Mouse (Mus musculus): ENCODE results near the gene 9230112D13Rik. TPM values are rescaled to one million over a fixed set of nuclear protein-coding genes. Genes with fewer than 3 reads are reported as not detected.
A peak's percentile ranks its signal among the peaks of the same experiment; 100 is the strongest.

9230112D13Rik gene
- polyA plus RNA-seq, 2 experiments: not detected

DNA sequence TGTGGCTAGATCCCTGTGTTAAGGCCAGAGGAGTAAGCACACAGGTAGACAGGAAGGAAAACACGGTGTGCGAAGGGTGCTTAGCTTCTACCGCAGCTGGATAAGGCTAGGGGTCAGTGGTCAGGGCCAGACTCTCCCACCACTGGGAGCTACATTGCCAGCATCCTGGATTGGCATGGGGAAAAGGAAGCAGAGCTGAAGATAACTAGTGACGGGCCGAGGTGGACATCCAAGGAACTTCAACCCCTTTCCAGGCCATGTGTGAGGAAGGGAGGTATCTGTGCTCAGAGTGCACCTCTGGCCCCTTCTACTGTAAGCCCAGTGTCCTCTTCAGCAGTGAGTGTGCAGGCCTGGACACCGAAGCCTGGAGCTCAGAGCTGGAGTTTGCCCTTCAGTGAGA, 30.9 kb upstream of the 9230112D13Rik start:
- DNase-seq (ENCODE audit: low read depth in 3 of 3, low spot score in 3 of 3) (no peak), ATAC-seq (ENCODE audit: insufficient read depth) (no peak)
- Histone ChIP-seq H3K27me3 (ENCODE audit: control insufficient read depth, insufficient read depth, low read length) (peaks cover 15% of the 10 kb centered on the region), H3K36me3 (replicated peaks; ENCODE audit: control insufficient read depth, insufficient read depth, low read depth) (no peaks in the 10 kb centered on the region), H3K27ac (no peak overlapping the region), H3K9ac (replicated peaks) (no peak overlapping the region), H3K4me2 (ENCODE audit: low read depth) (no peak overlapping the region), H3K4me3 (ENCODE audit: insufficient read depth in 1 of 2, low read depth in 2 of 2, low read length in 2 of 2) (no peak overlapping the region), H3K4me1 (replicated peaks; ENCODE audit: control insufficient read depth in 2 of 2, insufficient read depth in 2 of 2, low read length in 1 of 2) (no peaks in the 10 kb centered on the region), H3K9me3 (ENCODE audit: control insufficient read depth, low read length) (no peaks in the 10 kb centered on the region)
- no peak for TF ChIP-seq CTCF (IDR thresholded peaks at IDR 0.05; ENCODE audit: low read depth)
- TF ChIP-seq EP300 (IDR thresholded peaks at IDR 0.05; ENCODE audit: low read depth): no peak
- 59% methylated on average over 6 of the region's 6 CpGs for WGBS (ENCODE audit: insufficient replicate concordance)

DNA sequence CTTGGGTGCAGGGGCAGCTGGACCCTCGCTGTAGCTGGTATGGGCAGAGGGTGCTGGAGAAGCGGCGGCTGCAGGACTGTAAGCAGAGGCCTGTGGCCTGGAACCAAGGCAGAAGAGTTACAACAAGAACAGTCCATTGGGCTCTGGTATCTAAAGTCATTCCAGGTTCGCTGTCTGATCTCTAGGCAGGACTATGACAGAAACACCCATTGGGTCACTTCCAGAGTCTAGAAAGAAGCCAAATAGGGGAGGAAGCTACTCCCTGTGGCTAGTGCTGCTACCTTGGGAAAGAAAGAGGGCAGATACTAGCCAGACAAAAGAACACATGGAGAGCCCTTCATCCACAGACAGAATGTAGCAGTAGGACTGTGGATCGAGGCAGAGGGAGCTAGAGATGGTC, 29.6 kb upstream of the 9230112D13Rik start:
- no peaks in the 10 kb centered on the region for H3K36me3 ChIP-seq (replicated peaks; ENCODE audit: control insufficient read depth, insufficient read depth, low read depth)
- no peak overlapping the region for H3K27ac ChIP-seq
- no peak overlapping the region for H3K4me3 ChIP-seq (ENCODE audit: insufficient read depth in 1 of 2, low read depth in 2 of 2, low read length in 2 of 2)
- 59% methylated on average over 5 of the region's 5 CpGs for WGBS (ENCODE audit: insufficient replicate concordance)
- no peak overlapping the region for H3K9ac ChIP-seq (replicated peaks)
- no peaks in the 10 kb centered on the region for H3K4me1 ChIP-seq (replicated peaks; ENCODE audit: control insufficient read depth in 2 of 2, insufficient read depth in 2 of 2, low read length in 1 of 2)
- peaks cover 23% of the 10 kb centered on the region for H3K27me3 ChIP-seq (ENCODE audit: control insufficient read depth, insufficient read depth, low read length)
- no peak for ATAC-seq (ENCODE audit: insufficient read depth)
- no peak overlapping the region for H3K4me2 ChIP-seq (ENCODE audit: low read depth)
- DNase-seq (ENCODE audit: low read depth in 3 of 3, low spot score in 3 of 3): no peak
- TF ChIP-seq EP300 (IDR thresholded peaks at IDR 0.05; ENCODE audit: low read depth): no peak
- no peak for TF ChIP-seq CTCF (IDR thresholded peaks at IDR 0.05; ENCODE audit: low read depth)
- no peaks in the 10 kb centered on the region for H3K9me3 ChIP-seq (ENCODE audit: control insufficient read depth, low read length)

DNA sequence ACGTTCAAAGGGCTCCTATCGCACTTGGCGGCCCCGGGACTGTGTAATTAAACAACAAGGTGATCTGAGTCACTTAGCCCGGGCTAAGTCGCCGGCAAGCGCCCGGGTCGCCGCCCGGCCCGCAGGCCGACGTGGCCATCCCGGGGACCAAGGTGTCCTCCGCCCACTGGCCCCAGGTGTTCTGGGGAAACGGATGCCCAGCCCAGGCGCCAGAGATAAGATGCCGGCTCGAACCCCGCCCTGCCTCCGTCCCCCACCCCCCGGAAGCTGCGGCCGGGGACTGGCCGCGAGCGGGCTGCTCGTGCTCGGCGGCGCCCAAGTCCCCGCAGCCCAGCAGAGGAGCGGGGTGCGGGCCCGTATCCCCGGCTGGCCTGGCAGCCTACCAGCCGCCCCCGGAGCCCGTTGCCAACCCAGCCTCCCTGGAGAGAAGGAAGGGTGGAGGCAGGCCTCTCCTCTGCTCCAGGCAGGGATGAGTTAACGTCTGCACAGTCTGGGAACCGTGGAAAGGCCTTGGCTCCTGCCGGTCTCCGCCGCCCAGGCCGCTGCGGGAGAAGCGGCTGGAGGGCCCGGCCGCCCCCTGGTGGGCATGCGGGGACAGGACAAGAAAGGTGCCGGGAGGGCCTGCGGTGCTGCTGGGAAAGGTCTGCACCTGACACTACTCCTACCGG, 26.5 kb upstream of the 9230112D13Rik start:
- H3K4me3 ChIP-seq (ENCODE audit: insufficient read depth in 1 of 2, low read depth in 2 of 2, low read length in 2 of 2): peak overlapping the region; percentile 60 to 62
- H3K9ac ChIP-seq (replicated peaks): peak overlapping the region; percentile 38; the same call in 1 of the 2 replicates
- TF ChIP-seq CTCF (IDR thresholded peaks at IDR 0.05; ENCODE audit: low read depth) (peak; percentile 89), EP300 (IDR thresholded peaks at IDR 0.05; ENCODE audit: low read depth) (no peak)
- peaks cover 27% of the 10 kb centered on the region for H3K27me3 ChIP-seq (ENCODE audit: control insufficient read depth, insufficient read depth, low read length)
- no peak overlapping the region for H3K27ac ChIP-seq
- H3K4me1 ChIP-seq (replicated peaks; ENCODE audit: control insufficient read depth in 2 of 2, insufficient read depth in 2 of 2, low read length in 1 of 2): no peaks in the 10 kb centered on the region
- H3K36me3 ChIP-seq (replicated peaks; ENCODE audit: control insufficient read depth, insufficient read depth, low read depth): no peaks in the 10 kb centered on the region
- DNase-seq (ENCODE audit: low read depth in 3 of 3, low spot score in 3 of 3): peak in 2 of 3 experiments; percentile 14 to 27
- 1% methylated on average over 52 of the region's 55 CpGs for WGBS (ENCODE audit: insufficient replicate concordance)
- peak overlapping the region; percentile 68 for H3K4me2 ChIP-seq (ENCODE audit: low read depth)
- no peaks in the 10 kb centered on the region for H3K9me3 ChIP-seq (ENCODE audit: control insufficient read depth, low read length)
- ATAC-seq (ENCODE audit: insufficient read depth): peak; percentile 70

DNA sequence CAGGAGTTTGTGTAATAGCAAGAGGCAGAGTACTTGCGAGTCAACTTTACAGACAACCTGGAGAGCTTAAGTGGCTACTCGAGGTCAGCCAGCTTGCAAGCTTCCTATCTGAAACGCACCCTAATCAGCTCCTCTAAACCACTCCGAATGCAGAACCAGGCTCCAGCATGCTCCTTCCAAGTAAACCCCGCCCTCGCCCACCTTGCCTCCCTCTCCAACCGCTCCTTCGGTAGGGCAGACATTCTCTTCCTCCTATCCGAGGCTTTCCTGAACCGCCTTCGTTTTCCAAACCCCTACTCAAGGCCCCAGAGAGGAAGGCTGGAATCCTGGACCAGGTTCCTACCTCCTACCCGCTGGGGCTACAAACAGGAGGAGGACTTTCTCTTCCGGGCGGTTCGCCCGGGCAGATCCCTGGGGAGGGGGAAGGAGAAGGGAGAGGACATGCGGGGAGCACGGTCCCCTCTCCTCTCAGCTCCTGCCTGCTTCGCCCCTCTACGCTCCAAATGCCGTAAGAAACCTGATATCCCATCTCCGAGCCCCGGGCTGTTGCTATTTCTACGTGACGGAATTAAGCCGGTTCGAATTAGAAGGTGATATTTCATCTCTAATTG, 25.9 kb upstream of the 9230112D13Rik start:
- no peaks in the 10 kb centered on the region for H3K4me1 ChIP-seq (replicated peaks; ENCODE audit: control insufficient read depth in 2 of 2, insufficient read depth in 2 of 2, low read length in 1 of 2)
- peaks cover 27% of the 10 kb centered on the region for H3K27me3 ChIP-seq (ENCODE audit: control insufficient read depth, insufficient read depth, low read length)
- no peak overlapping the region; the same call in 1 of the 2 replicates for H3K9ac ChIP-seq (replicated peaks)
- ATAC-seq (ENCODE audit: insufficient read depth): no peak
- H3K9me3 ChIP-seq (ENCODE audit: control insufficient read depth, low read length): no peaks in the 10 kb centered on the region
- H3K27ac ChIP-seq: no peak overlapping the region
- no peak for DNase-seq (ENCODE audit: low read depth in 3 of 3, low spot score in 3 of 3)
- TF ChIP-seq EP300 (IDR thresholded peaks at IDR 0.05; ENCODE audit: low read depth) (no peak), CTCF (IDR thresholded peaks at IDR 0.05; ENCODE audit: low read depth) (no peak)
- 2% methylated on average over 27 of the region's 27 CpGs for WGBS (ENCODE audit: insufficient replicate concordance)
- peak overlapping the region; percentile 68 for H3K4me2 ChIP-seq (ENCODE audit: low read depth)
- peak overlapping the region; percentile 60 to 62 for H3K4me3 ChIP-seq (ENCODE audit: insufficient read depth in 1 of 2, low read depth in 2 of 2, low read length in 2 of 2)
- H3K36me3 ChIP-seq (replicated peaks; ENCODE audit: control insufficient read depth, insufficient read depth, low read depth): no peaks in the 10 kb centered on the region

DNA sequence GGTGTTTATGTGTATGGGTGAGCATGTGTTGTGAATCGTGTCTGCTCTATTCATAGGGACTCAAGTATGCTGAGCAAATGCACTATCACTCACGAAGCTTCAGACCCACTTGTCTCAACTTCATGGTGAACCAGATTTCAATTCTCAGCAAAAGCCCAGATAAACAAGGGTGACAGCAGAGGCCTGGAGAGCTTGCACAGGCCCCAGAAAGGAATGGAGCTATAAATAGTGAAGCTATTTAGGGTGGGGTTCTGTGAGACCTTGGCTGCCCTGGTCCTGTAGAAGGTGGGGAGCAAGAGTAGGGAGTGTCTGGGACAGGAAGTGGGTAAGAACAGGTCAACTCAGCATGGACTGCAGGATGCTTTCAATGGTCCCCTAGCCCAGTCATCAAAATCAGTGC, 21.9 kb upstream of the 9230112D13Rik start:
- WGBS (ENCODE audit: insufficient replicate concordance): 47% methylated on average over 2 of the region's 2 CpGs
- H3K27me3 ChIP-seq (ENCODE audit: control insufficient read depth, insufficient read depth, low read length): peaks cover 27% of the 10 kb centered on the region

More for the DNA sequence above, 21.9 kb upstream of the 9230112D13Rik start:
- Histone ChIP-seq H3K4me3 (ENCODE audit: insufficient read depth in 1 of 2, low read depth in 2 of 2, low read length in 2 of 2) (no peak overlapping the region), H3K9me3 (ENCODE audit: control insufficient read depth, low read length) (no peaks in the 10 kb centered on the region), H3K36me3 (replicated peaks; ENCODE audit: control insufficient read depth, insufficient read depth, low read depth) (no peaks in the 10 kb centered on the region), H3K27ac (no peak overlapping the region), H3K4me2 (ENCODE audit: low read depth) (no peak overlapping the region), H3K9ac (replicated peaks) (no peak overlapping the region), H3K4me1 (replicated peaks; ENCODE audit: control insufficient read depth in 2 of 2, insufficient read depth in 2 of 2, low read length in 1 of 2) (no peaks in the 10 kb centered on the region)
- TF ChIP-seq CTCF (IDR thresholded peaks at IDR 0.05; ENCODE audit: low read depth): no peak
- TF ChIP-seq EP300 (IDR thresholded peaks at IDR 0.05; ENCODE audit: low read depth): no peak
- DNase-seq (ENCODE audit: low read depth in 3 of 3, low spot score in 3 of 3) (no peak), ATAC-seq (ENCODE audit: insufficient read depth) (no peak)
